Mouse (Mus musculus) lung, embryonic 15.5 days (tissue): ENCODE measurements around the gene Rabif. TPM values are rescaled to one million over a fixed set of nuclear protein-coding genes. Genes with fewer than 3 reads are reported as not detected.

Experiments used
- ATAC-seq: fragments of 200-750 bp; cut with Nextera tagmentation; 2 replicates; pipeline ENCODE4 v1.8.0; 2017; ENCODE audit warnings: moderate number of reproducible peaks, borderline replicate concordance; ENCODE audit not compliant: low FRiP score, low TSS enrichment; ENCODE audit errors: extremely low read depth
- H3K27ac ChIP-seq: fragments of 300-500 bp; sonication (generic); 2 replicates; pipeline ENCODE4 v1.5.1; 2015; ENCODE audit warnings: moderate library complexity, mild to moderate bottlenecking, inconsistent platforms
- H3K27me3 ChIP-seq: fragments of 300-500 bp; sonication (generic); 2 replicates; pipeline ENCODE4 v1.6.1; 2015; ENCODE audit warnings: inconsistent platforms
- H3K36me3 ChIP-seq: fragments of 300-500 bp; sonication (generic); 2 replicates; pipeline ENCODE4 v1.6.1; 2015; ENCODE audit warnings: inconsistent platforms
- H3K4me1 ChIP-seq: fragments of 300-500 bp; sonication (generic); 2 replicates; pipeline ENCODE4 v1.6.1; 2015; ENCODE audit warnings: inconsistent platforms
- H3K4me2 ChIP-seq: fragments of 300-500 bp; sonication (generic); 2 replicates; pipeline ENCODE4 v1.6.1; 2015; ENCODE audit warnings: inconsistent platforms, mild to moderate bottlenecking, moderate library complexity
- H3K4me3 ChIP-seq: fragments of 300-500 bp; sonication (generic); 2 replicates; pipeline ENCODE4 v1.5.1; 2015; ENCODE audit warnings: mild to moderate bottlenecking, inconsistent platforms
- H3K9ac ChIP-seq: fragments of 300-500 bp; sonication (generic); 2 replicates; pipeline ENCODE4 v1.6.1; 2015; ENCODE audit warnings: inconsistent platforms
- H3K9me3 ChIP-seq: fragments of 300-500 bp; sonication (generic); 2 replicates; pipeline ENCODE4 v1.6.1; 2016; ENCODE audit warnings: inconsistent platforms
- WGBS: fragments of 180-500 bp; shearing (Covaris S2); methylation state at CpG from one replicate; pipeline ENCODE4 v1.1.7; 2015; 5-methylcytosine and 5-hydroxymethylcytosine counted together
- polyA plus RNA-seq: library from polyadenylated mRNA; unstranded; fragments of >200 nt; fragmentation: Nextera tagmentation; extraction: Ambion mirVana; gene quantifications from 2 replicates; pipeline ENCODE4 v1.2.1, GENCODE M21; 2015

Rabif gene
- polyA plus RNA-seq, 1 experiment from 2014 or later, result 39.0 TPM

DNA sequence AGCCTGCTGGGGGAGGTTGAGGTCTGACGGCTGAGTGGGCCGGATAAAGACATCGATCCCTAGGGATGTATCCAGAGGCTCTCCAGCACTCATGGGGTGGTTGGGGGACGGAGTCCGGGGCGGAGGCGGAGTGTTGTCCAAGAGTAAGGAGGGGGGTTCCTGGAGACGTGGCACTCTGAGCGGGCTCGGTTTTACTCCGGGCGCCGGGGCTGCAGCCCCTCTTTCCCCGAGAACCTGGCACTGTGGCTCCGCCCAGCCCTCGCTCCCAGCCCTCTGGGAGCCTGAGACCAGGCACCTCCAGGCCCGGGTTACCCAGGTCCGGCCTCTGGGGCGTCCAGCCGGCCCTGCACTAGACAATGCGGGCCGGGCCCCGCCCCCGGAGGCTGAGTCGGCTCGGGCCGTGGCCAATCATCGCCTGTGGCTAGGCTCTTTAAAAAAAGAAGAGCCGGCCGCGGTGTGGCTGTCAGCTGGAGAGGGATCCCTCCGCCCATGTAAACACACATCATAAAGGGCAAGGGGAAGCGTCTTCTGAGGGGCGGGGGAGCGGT is 62.3 kb downstream of the Rabif start:
- peaks cover 30% of the 10 kb centered on the region for H3K4me1 ChIP-seq
- H3K27ac ChIP-seq, result peak overlapping the region; percentile 95
- under 1% methylated on average over 35 of the region's 35 CpGs for WGBS
- H3K27me3 ChIP-seq, result no peaks in the 10 kb centered on the region
- H3K4me2 ChIP-seq, result peak overlapping the region; percentile 94
- peak overlapping the region; percentile 70 for H3K9ac ChIP-seq
- H3K4me3 ChIP-seq, result peak overlapping the region; percentile 70
- no peaks in the 10 kb centered on the region for H3K36me3 ChIP-seq
- ATAC-seq, result peak; percentile 95
- H3K9me3 ChIP-seq, result no peaks in the 10 kb centered on the region

Other genes with a start within 250 kb of the Rabif start
- gene Myog, start 204.7 kb upstream of the Rabif start, polyA plus RNA-seq, result 0.41 and 2.1 TPM in 2 replicates
- gene Ppfia4, start 161.7 kb upstream of the Rabif start, polyA plus RNA-seq, result 3.0 and 3.1 TPM in 2 replicates
- gene Tmem183a, start 132.7 kb upstream of the Rabif start, polyA plus RNA-seq, result 91.2 and 93.4 TPM in 2 replicates
- gene 4933406M09Rik, start 108.7 kb upstream of the Rabif start, polyA plus RNA-seq, result not detected in 2 replicates
- gene Cyb5r1, start 89.1 kb upstream of the Rabif start, polyA plus RNA-seq, result 39.7 and 42.9 TPM in 2 replicates
- 89.4 and 90.3 TPM in 2 replicates for gene Adipor1, start 79.3 kb upstream of the Rabif start, polyA plus RNA-seq
- 27.3 and 29.3 TPM in 2 replicates for gene Klhl12, start 39.1 kb upstream of the Rabif start, polyA plus RNA-seq
- not detected in 2 replicates for gene Mgat4e, start 55.0 kb downstream of the Rabif start, polyA plus RNA-seq
- gene Kdm5b, start 65.5 kb downstream of the Rabif start, polyA plus RNA-seq, result 50.0 and 50.5 TPM in 2 replicates
- gene Syt2, start 152.0 kb downstream of the Rabif start, polyA plus RNA-seq, result 0.37 and 0.48 TPM in 2 replicates